Mouse (Mus musculus): Measurements from ENCODE around the gene Nup188. TPM values are rescaled to one million over a fixed set of nuclear protein-coding genes. Genes with fewer than 3 reads are reported as not detected.

The Nup188 gene
- polyA plus RNA-seq, 1 experiment from 2014 or later = 43.1 TPM

- Histone ChIP-seq H3K36me3 (ENCODE audit: control insufficient read depth, insufficient read depth, low read length) (peaks cover 15% of the 10 kb centered on the region), H3K9me3 (ENCODE audit: control insufficient read depth, low read depth, low read length) (no peaks in the 10 kb centered on the region), H3K9ac (replicated peaks; ENCODE audit: low read depth, low read length) (no peak overlapping the region), H3K4me3 (ENCODE audit: low read depth, low read length) (no peak overlapping the region), H3K27me3 (ENCODE audit: control insufficient read depth, insufficient read depth, low read length) (no peaks in the 10 kb centered on the region), H3K27ac (ENCODE audit: low read length) (no peak overlapping the region), H3K4me1 (ENCODE audit: control insufficient read depth, insufficient read depth, low read length) (peaks cover 37% of the 10 kb centered on the region), H3K4me2 (replicated peaks; ENCODE audit: low read depth, low read length) (no peak overlapping the region)
- 100% methylated on average over 2 of the region's 2 CpGs for WGBS
- no peak for ATAC-seq (ENCODE audit: insufficient number of reproducible peaks, insufficient read depth, low FRiP score, low read depth)
Measured at GRCm38 (mm10) chr2:30267466-30267865, 18.7 kb upstream of the Nup188 start.

GRCm38 (mm10) chr2:30268371-30268770 is 17.8 kb upstream of the Nup188 start:
- H3K27me3 ChIP-seq (ENCODE audit: control insufficient read depth, insufficient read depth, low read length) = no peaks in the 10 kb centered on the region
- H3K9ac ChIP-seq (replicated peaks; ENCODE audit: low read depth, low read length) = no peak overlapping the region
- WGBS = 53% methylated on average over 4 of the region's 4 CpGs
- H3K9me3 ChIP-seq (ENCODE audit: control insufficient read depth, low read depth, low read length) = no peaks in the 10 kb centered on the region
- peaks cover 9% of the 10 kb centered on the region for H3K36me3 ChIP-seq (ENCODE audit: control insufficient read depth, insufficient read depth, low read length)
- H3K4me2 ChIP-seq (replicated peaks; ENCODE audit: low read depth, low read length) = no peak overlapping the region
- no peak for ATAC-seq (ENCODE audit: insufficient number of reproducible peaks, insufficient read depth, low FRiP score, low read depth)
- peaks cover 33% of the 10 kb centered on the region for H3K4me1 ChIP-seq (ENCODE audit: control insufficient read depth, insufficient read depth, low read length)
- no peak overlapping the region for H3K4me3 ChIP-seq (ENCODE audit: low read depth, low read length)
- H3K27ac ChIP-seq (ENCODE audit: low read length) = no peak overlapping the region

- WGBS = 89% methylated on average over 17 of the region's 17 CpGs
- Histone ChIP-seq H3K4me1 (ENCODE audit: control insufficient read depth, insufficient read depth, low read length) (peaks cover 33% of the 10 kb centered on the region), H3K4me3 (ENCODE audit: low read depth, low read length) (no peak overlapping the region), H3K36me3 (ENCODE audit: control insufficient read depth, insufficient read depth, low read length) (0 out of 2 replicates have a peak, but pooled peaks cover under 1% of the 10 kb centered on the region), H3K4me2 (replicated peaks; ENCODE audit: low read depth, low read length) (no peak overlapping the region), H3K9me3 (ENCODE audit: control insufficient read depth, low read depth, low read length) (no peaks in the 10 kb centered on the region), H3K27me3 (ENCODE audit: control insufficient read depth, insufficient read depth, low read length) (no peaks in the 10 kb centered on the region), H3K27ac (ENCODE audit: low read length) (peak overlapping the region; percentile 77; the same call in 1 of the 2 replicates), H3K9ac (replicated peaks; ENCODE audit: low read depth, low read length) (no peak overlapping the region)
- no peak for ATAC-seq (ENCODE audit: insufficient number of reproducible peaks, insufficient read depth, low FRiP score, low read depth)
Measured at GRCm38 (mm10) chr2:30269241-30269990, 16.8 kb upstream of the Nup188 start.

GRCm38 (mm10) chr2:30270134-30270533 is 16.1 kb upstream of the Nup188 start:
- Histone ChIP-seq H3K4me3 (ENCODE audit: low read depth, low read length) (no peak overlapping the region), H3K9me3 (ENCODE audit: control insufficient read depth, low read depth, low read length) (no peaks in the 10 kb centered on the region), H3K27me3 (ENCODE audit: control insufficient read depth, insufficient read depth, low read length) (no peaks in the 10 kb centered on the region), H3K27ac (ENCODE audit: low read length) (peak overlapping the region; percentile 77; the same call in 1 of the 2 replicates), H3K9ac (replicated peaks; ENCODE audit: low read depth, low read length) (no peak overlapping the region), H3K4me1 (ENCODE audit: control insufficient read depth, insufficient read depth, low read length) (peaks cover 27% of the 10 kb centered on the region), H3K36me3 (ENCODE audit: control insufficient read depth, insufficient read depth, low read length) (no peaks in the 10 kb centered on the region), H3K4me2 (replicated peaks; ENCODE audit: low read depth, low read length) (no peak overlapping the region)
- ATAC-seq (ENCODE audit: insufficient number of reproducible peaks, insufficient read depth, low FRiP score, low read depth) = peak; percentile 84
- WGBS = 26% methylated on average over 1 of the region's 1 CpGs

- no peak within 1 kb of the TSS for H3K4me2 ChIP-seq (replicated peaks; ENCODE audit: low read depth, low read length)
- WGBS = 89% methylated on average over 11 of the region's 11 CpGs
- no peak for ATAC-seq (ENCODE audit: insufficient number of reproducible peaks, insufficient read depth, low FRiP score, low read depth)
- no peaks in the 10 kb centered on the region for H3K27me3 ChIP-seq (ENCODE audit: control insufficient read depth, insufficient read depth, low read length)
- H3K4me3 ChIP-seq (ENCODE audit: low read depth, low read length) = no peak within 1 kb of the TSS
- H3K9ac ChIP-seq (replicated peaks; ENCODE audit: low read depth, low read length) = no peak within 1 kb of the TSS
- no peak within 1 kb of the TSS for H3K27ac ChIP-seq (ENCODE audit: low read length)
- no peaks in the 10 kb centered on the region for H3K9me3 ChIP-seq (ENCODE audit: control insufficient read depth, low read depth, low read length)
- H3K36me3 ChIP-seq (ENCODE audit: control insufficient read depth, insufficient read depth, low read length) = no peaks in the 10 kb centered on the region; the same call in 1 of the 2 replicates
- H3K4me1 ChIP-seq (ENCODE audit: control insufficient read depth, insufficient read depth, low read length) = peaks cover 8% of the 10 kb centered on the region
Measured at GRCm38 (mm10) chr2:30280743-30281142, 5.5 kb upstream of the Nup188 start, which contains the start of gene Gm28038. TSS of gene Gm28038 (plus strand) at chr2:30281043.

- Histone ChIP-seq H3K27me3 (ENCODE audit: control insufficient read depth, insufficient read depth, low read length) (no peaks in the 10 kb centered on the region), H3K9me3 (ENCODE audit: control insufficient read depth, low read depth, low read length) (no peaks in the 10 kb centered on the region), H3K4me2 (replicated peaks; ENCODE audit: low read depth, low read length) (no peak overlapping the region), H3K9ac (replicated peaks; ENCODE audit: low read depth, low read length) (no peak overlapping the region), H3K27ac (ENCODE audit: low read length) (no peak overlapping the region), H3K4me3 (ENCODE audit: low read depth, low read length) (no peak overlapping the region), H3K36me3 (ENCODE audit: control insufficient read depth, insufficient read depth, low read length) (no peaks in the 10 kb centered on the region; the same call in 1 of the 2 replicates), H3K4me1 (ENCODE audit: control insufficient read depth, insufficient read depth, low read length) (peaks cover 8% of the 10 kb centered on the region)
- 73% methylated on average over 3 of the region's 3 CpGs for WGBS
- ATAC-seq (ENCODE audit: insufficient number of reproducible peaks, insufficient read depth, low FRiP score, low read depth) = no peak
Measured at GRCm38 (mm10) chr2:30281651-30282050, 4.5 kb upstream of the Nup188 start.

- Histone ChIP-seq H3K9me3 (ENCODE audit: control insufficient read depth, low read depth, low read length) (no peaks in the 10 kb centered on the region), H3K27me3 (ENCODE audit: control insufficient read depth, insufficient read depth, low read length) (no peaks in the 10 kb centered on the region), H3K4me2 (replicated peaks; ENCODE audit: low read depth, low read length) (no peak overlapping the region), H3K4me1 (ENCODE audit: control insufficient read depth, insufficient read depth, low read length) (peaks cover 15% of the 10 kb centered on the region), H3K36me3 (ENCODE audit: control insufficient read depth, insufficient read depth, low read length) (no peaks in the 10 kb centered on the region), H3K9ac (replicated peaks; ENCODE audit: low read depth, low read length) (no peak overlapping the region), H3K4me3 (ENCODE audit: low read depth, low read length) (no peak overlapping the region), H3K27ac (ENCODE audit: low read length) (no peak overlapping the region)
- ATAC-seq (ENCODE audit: insufficient number of reproducible peaks, insufficient read depth, low FRiP score, low read depth) = no peak
- WGBS = 92% methylated on average over 2 of the region's 2 CpGs
Measured at GRCm38 (mm10) chr2:30283193-30283592, 3.0 kb upstream of the Nup188 start.

GRCm38 (mm10) chr2:30285004-30285403 is 1.2 kb upstream of the Nup188 start:
- ATAC-seq (ENCODE audit: insufficient number of reproducible peaks, insufficient read depth, low FRiP score, low read depth) = no peak
- no peaks in the 10 kb centered on the region for H3K27me3 ChIP-seq (ENCODE audit: control insufficient read depth, insufficient read depth, low read length)
- H3K4me3 ChIP-seq (ENCODE audit: low read depth, low read length) = peak overlapping the region; percentile 90; the same call in 1 of the 2 replicates
- peaks cover 15% of the 10 kb centered on the region for H3K4me1 ChIP-seq (ENCODE audit: control insufficient read depth, insufficient read depth, low read length)
- H3K36me3 ChIP-seq (ENCODE audit: control insufficient read depth, insufficient read depth, low read length) = no peaks in the 10 kb centered on the region
- peak overlapping the region; percentile 78 for H3K4me2 ChIP-seq (replicated peaks; ENCODE audit: low read depth, low read length)
- no peaks in the 10 kb centered on the region for H3K9me3 ChIP-seq (ENCODE audit: control insufficient read depth, low read depth, low read length)
- H3K27ac ChIP-seq (ENCODE audit: low read length) = no peak overlapping the region
- H3K9ac ChIP-seq (replicated peaks; ENCODE audit: low read depth, low read length) = peak overlapping the region; percentile 89
- 88% methylated on average over 5 of the region's 5 CpGs for WGBS
